Mouse (Mus musculus) hindbrain, embryonic 16.5 days (tissue): ENCODE measurements around the gene Crp. TPM values are rescaled to one million over a fixed set of nuclear protein-coding genes. Genes with fewer than 3 reads are reported as not detected.

ENCODE experiments used
- ATAC-seq: fragments of 200-750 bp; cut with Nextera tagmentation; 2 replicates; pipeline ENCODE4 v1.8.0; 2017; ENCODE audit warnings: moderate TSS enrichment, moderate library complexity
- H3K27ac ChIP-seq: fragments of 300-500 bp; sonication (generic); 2 replicates; pipeline ENCODE4 v1.5.1; 2014; ENCODE audit warnings: low read depth, mild to moderate bottlenecking, control low read depth, low read length, moderate library complexity
- H3K27me3 ChIP-seq: fragments of 300-500 bp; sonication (generic); replicated peaks from 2 replicates; pipeline ENCODE4 v1.6.1; 2014; ENCODE audit warnings: low read length; ENCODE audit not compliant: control insufficient read depth, insufficient read depth
- H3K36me3 ChIP-seq: fragments of 300-500 bp; sonication (generic); 2 replicates; pipeline ENCODE4 v1.6.1; 2014; ENCODE audit warnings: mild to moderate bottlenecking, low read length, moderate library complexity, mixed read lengths; ENCODE audit not compliant: control insufficient read depth, insufficient read depth
- H3K4me1 ChIP-seq: fragments of 300-500 bp; sonication (generic); 2 replicates; pipeline ENCODE4 v1.6.1; 2014; ENCODE audit warnings: low read depth, low read length; ENCODE audit not compliant: control insufficient read depth, insufficient read depth
- H3K4me2 ChIP-seq: fragments of 300-500 bp; sonication (generic); 2 replicates; pipeline ENCODE4 v1.6.1; 2014; ENCODE audit warnings: mild to moderate bottlenecking, low read length, control low read depth, moderate library complexity
- H3K4me3 ChIP-seq: fragments of 300-500 bp; sonication (generic); 2 replicates; pipeline ENCODE4 v1.5.1; 2014; ENCODE audit warnings: mild to moderate bottlenecking, low read length, control low read depth, moderate library complexity
- H3K9ac ChIP-seq: fragments of 300-500 bp; sonication (generic); 2 replicates; pipeline ENCODE4 v1.6.1; 2014; ENCODE audit warnings: low read depth, mild to moderate bottlenecking, control low read depth, low read length, moderate library complexity
- H3K9me3 ChIP-seq: fragments of 300-500 bp; sonication (generic); 2 replicates; pipeline ENCODE4 v1.6.1; 2014; ENCODE audit warnings: mild to moderate bottlenecking, low read length, moderate library complexity; ENCODE audit not compliant: control insufficient read depth
- WGBS: fragments of 180-500 bp; shearing (Covaris S2); extraction: QIAGEN DNeasy Blood & Tissue Kit; methylation state at CpG from one replicate; pipeline ENCODE4 v1.1.7; 2014; 5-methylcytosine and 5-hydroxymethylcytosine counted together
- polyA plus RNA-seq: library from polyadenylated mRNA; unstranded; fragments of >200 nt; fragmentation: Nextera tagmentation; extraction: Ambion mirVana; gene quantifications from 2 replicates; pipeline ENCODE4 v1.2.1, GENCODE M21; 2015

Crp gene
- polyA plus RNA-seq, 1 experiment from 2014 or later: not detected

DNA sequence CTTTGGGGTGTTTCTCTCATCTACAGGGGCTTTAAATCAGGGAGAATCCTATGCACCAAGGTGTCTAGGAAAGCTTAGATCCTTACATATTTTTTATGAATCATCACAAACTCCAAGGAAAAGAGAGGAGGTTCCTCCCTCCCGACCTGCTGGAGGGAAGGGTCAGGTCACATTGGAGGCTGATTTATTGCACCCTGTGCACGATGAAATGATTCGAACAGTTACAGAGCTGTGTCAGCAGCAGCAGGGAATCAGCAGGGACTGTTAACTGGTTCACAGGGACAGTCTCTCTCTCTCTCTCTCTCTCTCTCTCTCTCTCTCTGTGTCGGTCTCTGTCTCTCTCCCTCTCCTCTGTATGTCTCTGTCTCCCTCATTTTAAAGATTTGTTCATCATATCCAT lies 6.9 kb downstream of the Crp start:
- 41% methylated on average over 4 of the region's 4 CpGs for WGBS
- Histone ChIP-seq H3K4me2 (no peak overlapping the region), H3K4me3 (no peak overlapping the region), H3K4me1 (no peaks in the 10 kb centered on the region), H3K9me3 (no peaks in the 10 kb centered on the region), H3K9ac (no peak overlapping the region), H3K27me3 (no peaks in the 10 kb centered on the region), H3K27ac (no peak overlapping the region), H3K36me3 (no peaks in the 10 kb centered on the region)
- no peak for ATAC-seq

DNA sequence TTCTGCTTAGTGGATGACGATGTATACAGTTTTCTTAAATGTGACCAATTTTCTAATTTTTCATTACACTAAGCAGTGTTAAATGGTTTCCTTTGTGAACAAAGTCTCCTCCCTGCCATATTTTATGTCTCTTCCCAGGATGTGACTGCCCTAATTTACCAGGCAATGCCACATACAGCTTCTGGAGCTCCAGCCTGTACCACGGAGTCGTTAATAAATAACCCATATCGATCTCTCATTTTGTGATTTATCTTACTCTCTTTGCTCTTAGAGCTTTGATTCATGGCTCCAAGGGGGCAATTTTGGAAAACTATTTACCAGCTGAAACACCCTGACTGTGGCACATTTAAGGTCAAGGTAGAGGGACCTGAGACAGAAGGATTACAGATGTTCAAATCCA lies 8.4 kb downstream of the Crp start:
- H3K9me3 ChIP-seq: no peaks in the 10 kb centered on the region
- no peak overlapping the region for H3K4me2 ChIP-seq
- no peak overlapping the region for H3K9ac ChIP-seq
- H3K27me3 ChIP-seq: no peaks in the 10 kb centered on the region
- WGBS: 85% methylated on average over 4 of the region's 4 CpGs
- H3K4me3 ChIP-seq: no peak overlapping the region
- H3K4me1 ChIP-seq: no peaks in the 10 kb centered on the region
- no peak overlapping the region for H3K27ac ChIP-seq
- H3K36me3 ChIP-seq: no peaks in the 10 kb centered on the region
- ATAC-seq: no peak

DNA sequence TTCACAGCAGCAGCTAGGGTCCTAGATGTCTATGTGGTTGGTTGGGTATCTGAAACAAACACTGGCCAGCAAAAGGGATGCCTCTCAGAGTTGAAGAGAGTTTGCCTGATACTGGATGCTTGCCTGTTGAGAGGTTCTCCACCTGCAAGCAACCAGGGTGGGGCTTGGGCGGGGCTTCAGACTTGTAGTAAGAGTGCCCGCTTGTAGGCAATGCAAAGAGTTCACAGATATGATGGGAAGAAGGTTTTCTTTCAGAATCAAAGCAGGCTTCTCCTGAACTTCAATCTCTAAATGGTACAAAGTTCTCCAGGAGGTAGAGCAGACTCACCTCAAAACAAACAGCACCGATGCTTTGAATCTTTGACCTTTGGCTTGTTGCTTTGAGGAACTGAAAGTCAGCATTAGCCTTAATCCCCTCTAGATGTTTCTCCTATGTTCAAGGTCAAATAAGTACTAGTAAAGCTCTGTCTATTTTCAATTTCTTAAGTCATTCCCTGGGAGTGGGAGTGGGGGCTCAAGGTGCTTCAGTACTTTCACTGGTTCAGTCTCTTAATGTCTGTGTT lies 12.0 kb downstream of the Crp start:
- no peak for ATAC-seq
- Histone ChIP-seq H3K4me1 (no peaks in the 10 kb centered on the region), H3K27ac (no peak overlapping the region), H3K4me2 (no peak overlapping the region), H3K9me3 (no peaks in the 10 kb centered on the region), H3K27me3 (no peaks in the 10 kb centered on the region), H3K4me3 (no peak overlapping the region), H3K9ac (no peak overlapping the region), H3K36me3 (no peaks in the 10 kb centered on the region)
- WGBS: 86% methylated on average over 3 of the region's 3 CpGs

- H3K36me3 ChIP-seq: no peaks in the 10 kb centered on the region
- no peaks in the 10 kb centered on the region for H3K4me1 ChIP-seq
- no peak overlapping the region for H3K4me2 ChIP-seq
- H3K4me3 ChIP-seq: no peak overlapping the region
- H3K27ac ChIP-seq: no peak overlapping the region
- H3K9me3 ChIP-seq: no peaks in the 10 kb centered on the region
- no peak for ATAC-seq
- H3K9ac ChIP-seq: no peak overlapping the region
- 65% methylated on average over 2 of the region's 2 CpGs for WGBS
- H3K27me3 ChIP-seq: no peaks in the 10 kb centered on the region
These were observed 13.5 kb downstream of the Crp start for GRCm38 (mm10) chr1:172711396-172711795.

DNA sequence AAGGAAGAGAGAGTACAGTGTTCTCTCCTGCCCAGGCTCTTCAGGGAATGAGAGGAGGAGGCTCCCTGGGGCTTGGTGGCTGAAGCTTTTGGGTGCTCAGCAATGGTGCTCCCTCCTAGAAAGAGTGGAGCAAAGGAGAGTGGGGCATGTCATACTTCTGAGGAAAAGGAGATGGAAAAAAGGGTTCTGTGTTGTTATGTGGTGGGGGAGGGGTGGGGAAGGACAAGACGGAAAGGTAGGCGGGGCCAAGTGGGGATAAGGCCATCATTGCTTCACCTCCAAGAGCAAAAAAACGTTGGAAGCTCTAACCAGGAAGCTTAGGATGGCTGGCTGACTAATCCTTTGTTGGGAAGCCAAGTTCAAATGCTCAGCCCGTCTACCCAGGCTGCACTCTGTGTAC lies 14.1 kb downstream of the Crp start:
- ATAC-seq: no peak
- WGBS: 70% methylated on average over 4 of the region's 4 CpGs

DNA sequence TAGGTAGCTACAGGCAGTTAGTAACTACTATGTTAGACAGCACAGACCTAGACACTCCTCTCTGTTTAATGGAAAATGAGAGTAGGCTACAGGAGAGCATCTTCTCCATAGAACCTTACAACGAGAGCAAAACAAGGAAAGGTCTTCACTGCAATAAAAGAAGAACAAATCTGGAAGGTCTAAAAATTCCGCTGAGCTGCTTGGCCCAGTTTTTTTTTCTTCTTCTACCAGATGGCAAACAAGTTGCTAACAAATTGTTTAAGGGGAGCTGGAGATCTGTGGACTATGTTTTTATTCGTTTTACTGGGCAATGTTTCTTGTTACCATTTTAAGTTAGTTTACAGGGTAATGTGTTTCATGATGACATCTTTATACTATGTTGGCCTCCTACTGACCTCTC lies 53.4 kb downstream of the Crp start:
- Histone ChIP-seq H3K36me3 (no peaks in the 10 kb centered on the region), H3K9ac (no peak overlapping the region), H3K27ac (no peak overlapping the region), H3K27me3 (no peaks in the 10 kb centered on the region), H3K4me3 (no peak overlapping the region), H3K4me1 (no peaks in the 10 kb centered on the region), H3K4me2 (no peak overlapping the region), H3K9me3 (no peaks in the 10 kb centered on the region)
- ATAC-seq: no peak
- WGBS: 86% methylated on average over 3 of the region's 3 CpGs

More for the DNA sequence above, 14.1 kb downstream of the Crp start:
- H3K27ac ChIP-seq: no peak overlapping the region
- no peak overlapping the region for H3K9ac ChIP-seq
- H3K27me3 ChIP-seq: no peaks in the 10 kb centered on the region
- no peaks in the 10 kb centered on the region for H3K9me3 ChIP-seq
- H3K36me3 ChIP-seq: no peaks in the 10 kb centered on the region
- no peak overlapping the region for H3K4me2 ChIP-seq
- no peak overlapping the region for H3K4me3 ChIP-seq
- H3K4me1 ChIP-seq: no peaks in the 10 kb centered on the region

DNA sequence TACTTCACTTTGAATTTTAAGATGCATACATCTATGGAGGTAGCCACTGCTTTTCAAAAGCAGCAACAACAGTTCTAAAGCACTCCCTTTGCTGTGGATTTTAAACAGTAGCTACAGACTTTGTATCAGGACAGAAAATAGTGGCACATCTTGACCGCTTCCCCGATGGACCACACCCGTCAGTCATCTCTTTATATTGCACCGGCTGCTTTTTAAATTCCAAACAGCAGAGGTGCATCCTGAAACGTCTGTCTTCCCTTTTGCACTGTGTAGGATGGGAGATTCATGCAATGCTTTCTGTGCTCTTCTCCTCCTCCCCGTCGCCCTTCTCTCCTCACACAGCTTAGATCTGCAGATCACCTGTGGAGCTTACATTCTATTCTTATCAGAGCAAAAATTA lies 57.3 kb downstream of the Crp start:
- no peaks in the 10 kb centered on the region for H3K4me1 ChIP-seq
- 73% methylated on average over 7 of the region's 7 CpGs for WGBS

DNA sequence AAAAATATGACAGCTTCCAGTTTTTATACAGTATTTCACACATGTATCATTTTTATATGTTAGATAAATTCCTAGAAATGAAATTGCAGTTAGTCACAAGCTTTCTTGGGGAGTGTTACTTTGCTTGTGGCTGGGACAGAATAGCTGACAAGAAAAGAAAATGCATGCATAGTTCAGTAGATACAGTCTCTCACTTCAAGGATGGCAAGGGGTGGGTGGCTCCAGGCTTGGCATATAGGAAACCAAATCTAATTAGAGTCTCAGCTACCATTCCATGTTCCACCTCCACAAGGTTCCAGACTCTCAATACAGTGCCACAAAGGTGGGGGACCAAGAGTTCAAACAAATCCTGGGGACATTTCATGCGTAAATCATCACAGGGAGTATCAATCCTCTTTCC lies 61.7 kb downstream of the Crp start:
- H3K4me3 ChIP-seq: no peak overlapping the region
- H3K27ac ChIP-seq: no peak overlapping the region

More for the DNA sequence above, 57.3 kb downstream of the Crp start:
- ATAC-seq: no peak
- Histone ChIP-seq H3K9me3 (no peaks in the 10 kb centered on the region), H3K27ac (no peak overlapping the region), H3K4me3 (no peak overlapping the region), H3K27me3 (no peaks in the 10 kb centered on the region), H3K36me3 (no peaks in the 10 kb centered on the region), H3K4me2 (no peak overlapping the region), H3K9ac (no peak overlapping the region)

GRCm38 (mm10) chr1:172779195-172779594 lies 81.3 kb downstream of the Crp start:
- no peak overlapping the region for H3K27ac ChIP-seq
- no peak overlapping the region for H3K9ac ChIP-seq
- H3K27me3 ChIP-seq: no peaks in the 10 kb centered on the region
- H3K4me1 ChIP-seq: no peaks in the 10 kb centered on the region
- no peak for ATAC-seq
- H3K9me3 ChIP-seq: no peaks in the 10 kb centered on the region
- no peaks in the 10 kb centered on the region for H3K36me3 ChIP-seq
- WGBS: 62% methylated on average over 5 of the region's 5 CpGs
- H3K4me3 ChIP-seq: no peak overlapping the region
- no peak overlapping the region for H3K4me2 ChIP-seq

More for the DNA sequence above, 61.7 kb downstream of the Crp start:
- Histone ChIP-seq H3K9ac (no peak overlapping the region), H3K4me2 (no peak overlapping the region), H3K9me3 (no peaks in the 10 kb centered on the region), H3K36me3 (no peaks in the 10 kb centered on the region), H3K4me1 (no peaks in the 10 kb centered on the region), H3K27me3 (no peaks in the 10 kb centered on the region)
- ATAC-seq: no peak
- 80% methylated on average over 1 of the region's 1 CpGs for WGBS

DNA sequence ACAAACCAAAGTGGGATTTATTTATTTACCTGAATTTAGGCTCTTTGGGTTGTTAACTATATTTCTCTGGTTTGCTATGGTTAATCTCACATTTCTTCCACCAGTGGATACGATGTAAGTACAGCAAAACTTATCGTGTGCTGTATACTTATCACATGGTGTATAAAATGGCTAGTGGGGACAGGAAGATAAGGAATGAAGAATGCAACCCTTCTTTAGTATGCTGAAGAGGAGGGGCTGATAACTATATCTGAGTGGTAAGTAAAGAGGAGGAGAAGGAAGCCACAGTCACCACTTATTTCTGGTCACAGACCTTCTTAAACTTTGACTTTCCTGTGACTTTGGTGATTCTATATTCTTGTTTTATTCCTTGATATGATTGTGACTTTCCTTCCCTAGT lies 87.5 kb downstream of the Crp start:
- Histone ChIP-seq H3K27me3 (no peaks in the 10 kb centered on the region), H3K9me3 (no peaks in the 10 kb centered on the region), H3K9ac (no peak overlapping the region), H3K4me3 (no peak overlapping the region), H3K27ac (no peak overlapping the region), H3K4me1 (no peaks in the 10 kb centered on the region), H3K36me3 (no peaks in the 10 kb centered on the region), H3K4me2 (no peak overlapping the region)
- no peak for ATAC-seq
- 92% methylated on average over 2 of the region's 2 CpGs for WGBS
